Mouse (Mus musculus) limb, embryonic 13.5 days (tissue): ENCODE measurements around the gene Bcl2l10. TPM values are rescaled to one million over a fixed set of nuclear protein-coding genes. Genes with fewer than 3 reads are reported as not detected.

Experiments
- ATAC-seq: fragments of 200-750 bp; cut with Nextera tagmentation; 2 replicates; pipeline ENCODE4 v1.8.0; 2017; ENCODE audit warnings: low read depth, moderate number of reproducible peaks, moderate TSS enrichment; ENCODE audit not compliant: low FRiP score
- H3K27ac ChIP-seq: fragments of 300-500 bp; sonication (generic); 2 replicates; pipeline ENCODE4 v1.5.1; 2015; ENCODE audit warnings: inconsistent platforms, mild to moderate bottlenecking, moderate library complexity
- H3K27me3 ChIP-seq: fragments of 300-500 bp; sonication (generic); 2 replicates; pipeline ENCODE4 v1.6.1; 2015; ENCODE audit warnings: mild to moderate bottlenecking, inconsistent platforms
- H3K36me3 ChIP-seq: fragments of 300-500 bp; sonication (generic); 2 replicates; pipeline ENCODE4 v1.6.1; 2015; ENCODE audit warnings: inconsistent platforms, mild to moderate bottlenecking, moderate library complexity
- H3K4me1 ChIP-seq: fragments of 300-500 bp; sonication (generic); 2 replicates; pipeline ENCODE4 v1.6.1; 2015; ENCODE audit warnings: inconsistent platforms
- H3K4me2 ChIP-seq: fragments of 300-500 bp; sonication (generic); replicated peaks from 2 replicates; pipeline ENCODE4 v1.6.1; 2015; ENCODE audit warnings: inconsistent platforms, mild to moderate bottlenecking, moderate library complexity
- H3K4me3 ChIP-seq: fragments of 300-500 bp; sonication (generic); 2 replicates; pipeline ENCODE4 v1.5.1; 2015; ENCODE audit warnings: moderate library complexity, mild to moderate bottlenecking, inconsistent platforms
- H3K9ac ChIP-seq: fragments of 300-500 bp; sonication (generic); 2 replicates; pipeline ENCODE4 v1.6.1; 2015; ENCODE audit warnings: mild to moderate bottlenecking, inconsistent platforms
- H3K9me3 ChIP-seq: fragments of 300-500 bp; sonication (generic); 2 replicates; pipeline ENCODE4 v1.6.1; 2016; ENCODE audit warnings: inconsistent platforms
- WGBS: fragments of 180-500 bp; shearing (Covaris S2); methylation state at CpG from one replicate; pipeline ENCODE4 v1.1.7; 2015; 5-methylcytosine and 5-hydroxymethylcytosine counted together
- polyA plus RNA-seq: library from polyadenylated mRNA; unstranded; fragments of >200 nt; fragmentation: Nextera tagmentation; extraction: Ambion mirVana; gene quantifications from 2 replicates; pipeline ENCODE4 v1.2.1, GENCODE M21; 2015

Bcl2l10 gene
- polyA plus RNA-seq, result not detected in 2 replicates

- Histone ChIP-seq H3K4me3 (no peak within 1 kb of the TSS), H3K4me2 (no peak within 1 kb of the TSS), H3K27ac (no peak within 1 kb of the TSS), H3K9ac (no peak within 1 kb of the TSS), H3K27me3 (no peaks in the 10 kb centered on the region), H3K4me1 (no peaks in the 10 kb centered on the region), H3K36me3 (peaks cover 30% of the 10 kb centered on the region), H3K9me3 (no peaks in the 10 kb centered on the region)
- no peak for ATAC-seq
- 89% methylated on average over 5 of the region's 5 CpGs for WGBS
Observed at GRCm38 (mm10) chr9:75347458-75347857, at the start of gene Bcl2l10. Gene Bcl2l10 (plus strand): TSS chr9:75347758.

- WGBS, result 87% methylated on average over 2 of the region's 2 CpGs
- Histone ChIP-seq H3K9me3 (no peaks in the 10 kb centered on the region), H3K9ac (no peak overlapping the region), H3K4me2 (no peak overlapping the region), H3K4me1 (no peaks in the 10 kb centered on the region), H3K4me3 (no peak overlapping the region), H3K27me3 (0 out of 2 replicates have a peak, but pooled peaks cover 3% of the 10 kb centered on the region), H3K27ac (no peak overlapping the region), H3K36me3 (no peaks in the 10 kb centered on the region)
- ATAC-seq, result no peak
Observed at GRCm38 (mm10) chr9:75299342-75299741, 48.2 kb upstream of the Bcl2l10 start.

GRCm38 (mm10) chr9:75303033-75303432, 44.5 kb upstream of the Bcl2l10 start:
- H3K9ac ChIP-seq, result no peak overlapping the region
- no peak for ATAC-seq
- no peaks in the 10 kb centered on the region for H3K36me3 ChIP-seq
- 82% methylated on average over 2 of the region's 2 CpGs for WGBS
- no peaks in the 10 kb centered on the region for H3K9me3 ChIP-seq
- no peaks in the 10 kb centered on the region for H3K4me1 ChIP-seq
- 0 out of 2 replicates have a peak, but pooled peaks cover 3% of the 10 kb centered on the region for H3K27me3 ChIP-seq
- no peak overlapping the region for H3K4me2 ChIP-seq
- no peak overlapping the region for H3K27ac ChIP-seq
- H3K4me3 ChIP-seq, result no peak overlapping the region

- WGBS, result 32% methylated on average over 16 of the region's 16 CpGs
- Histone ChIP-seq H3K4me1 (no peaks in the 10 kb centered on the region), H3K27ac (no peak overlapping the region), H3K9ac (no peak overlapping the region), H3K27me3 (0 out of 2 replicates have a peak, but pooled peaks cover 3% of the 10 kb centered on the region), H3K4me3 (no peak overlapping the region), H3K4me2 (peak overlapping the region; percentile 27; the same call in 1 of the 2 replicates), H3K36me3 (no peaks in the 10 kb centered on the region), H3K9me3 (no peaks in the 10 kb centered on the region)
- ATAC-seq, result no peak
Observed at GRCm38 (mm10) chr9:75303701-75304261, 43.8 kb upstream of the Bcl2l10 start.

GRCm38 (mm10) chr9:75304286-75304685, 43.3 kb upstream of the Bcl2l10 start:
- WGBS, result 43% methylated on average over 7 of the region's 7 CpGs
- Histone ChIP-seq H3K27me3 (0 out of 2 replicates have a peak, but pooled peaks cover 3% of the 10 kb centered on the region), H3K4me3 (no peak overlapping the region), H3K4me2 (peak overlapping the region; percentile 27; the same call in 1 of the 2 replicates), H3K4me1 (no peaks in the 10 kb centered on the region), H3K9ac (no peak overlapping the region), H3K36me3 (no peaks in the 10 kb centered on the region), H3K27ac (no peak overlapping the region), H3K9me3 (no peaks in the 10 kb centered on the region)
- no peak for ATAC-seq

GRCm38 (mm10) chr9:75306126-75306898, 41.2 kb upstream of the Bcl2l10 start, which contains the start of gene Gnb5:
Gene Gnb5 (plus strand): TSS chr9:75306288.
- WGBS, result 79% methylated on average over 11 of the region's 11 CpGs
- no peak for ATAC-seq
- H3K9ac ChIP-seq, result no peak within 1 kb of the TSS
- no peak within 1 kb of the TSS for H3K4me3 ChIP-seq
- H3K4me1 ChIP-seq, result no peaks in the 10 kb centered on the region
- no peaks in the 10 kb centered on the region for H3K27me3 ChIP-seq
- no peaks in the 10 kb centered on the region for H3K36me3 ChIP-seq
- no peak within 1 kb of the TSS for H3K4me2 ChIP-seq
- H3K9me3 ChIP-seq, result no peaks in the 10 kb centered on the region
- no peak within 1 kb of the TSS for H3K27ac ChIP-seq

- Histone ChIP-seq H3K9me3 (no peaks in the 10 kb centered on the region), H3K4me1 (no peaks in the 10 kb centered on the region), H3K27me3 (no peaks in the 10 kb centered on the region), H3K27ac (no peak overlapping the region), H3K4me3 (no peak overlapping the region), H3K9ac (no peak overlapping the region), H3K4me2 (no peak overlapping the region), H3K36me3 (no peaks in the 10 kb centered on the region)
- no peak for ATAC-seq
- WGBS, result 86% methylated on average over 5 of the region's 5 CpGs
Observed at GRCm38 (mm10) chr9:75307015-75307414, 40.5 kb upstream of the Bcl2l10 start.

GRCm38 (mm10) chr9:75308621-75309020, 38.9 kb upstream of the Bcl2l10 start:
- no peak overlapping the region for H3K9ac ChIP-seq
- no peaks in the 10 kb centered on the region for H3K27me3 ChIP-seq
- H3K4me1 ChIP-seq, result no peaks in the 10 kb centered on the region
- no peak for ATAC-seq
- no peaks in the 10 kb centered on the region for H3K36me3 ChIP-seq
- no peak overlapping the region for H3K4me3 ChIP-seq
- H3K9me3 ChIP-seq, result no peaks in the 10 kb centered on the region
- 59% methylated on average over 5 of the region's 5 CpGs for WGBS
- H3K4me2 ChIP-seq, result no peak overlapping the region
- H3K27ac ChIP-seq, result no peak overlapping the region

GRCm38 (mm10) chr9:75312008-75312407, 35.5 kb upstream of the Bcl2l10 start:
- 19% methylated on average over 4 of the region's 4 CpGs for WGBS
- no peak overlapping the region for H3K4me3 ChIP-seq
- no peaks in the 10 kb centered on the region for H3K9me3 ChIP-seq
- ATAC-seq, result no peak
- no peak overlapping the region for H3K27ac ChIP-seq
- no peaks in the 10 kb centered on the region for H3K36me3 ChIP-seq
- no peak overlapping the region for H3K4me2 ChIP-seq
- H3K4me1 ChIP-seq, result peaks cover 15% of the 10 kb centered on the region
- H3K27me3 ChIP-seq, result no peaks in the 10 kb centered on the region
- no peak overlapping the region for H3K9ac ChIP-seq

GRCm38 (mm10) chr9:75313138-75313831, 34.3 kb upstream of the Bcl2l10 start:
- peak overlapping the region; percentile 77 for H3K4me3 ChIP-seq
- ATAC-seq, result 0 out of 2 replicates have a peak, but pooled peaks have one; percentile 2
- H3K27me3 ChIP-seq, result no peaks in the 10 kb centered on the region
- no peak overlapping the region for H3K27ac ChIP-seq
- H3K4me1 ChIP-seq, result peaks cover 15% of the 10 kb centered on the region
- peak overlapping the region; percentile 76 for H3K9ac ChIP-seq
- H3K4me2 ChIP-seq, result peak overlapping the region; percentile 88
- H3K9me3 ChIP-seq, result no peaks in the 10 kb centered on the region
- 36% methylated on average over 11 of the region's 11 CpGs for WGBS
- no peaks in the 10 kb centered on the region for H3K36me3 ChIP-seq

- WGBS, result under 1% methylated on average over 49 of the region's 52 CpGs
- peak; percentile 91 for ATAC-seq
- H3K4me1 ChIP-seq, result peaks cover 15% of the 10 kb centered on the region
- H3K27ac ChIP-seq, result peak overlapping the region; percentile 69; the same call in 1 of the 2 replicates
- H3K27me3 ChIP-seq, result no peaks in the 10 kb centered on the region
- peak overlapping the region; percentile 77 for H3K4me3 ChIP-seq
- H3K9me3 ChIP-seq, result no peaks in the 10 kb centered on the region
- no peaks in the 10 kb centered on the region for H3K36me3 ChIP-seq
- peak overlapping the region; percentile 88 for H3K4me2 ChIP-seq
- peak overlapping the region; percentile 76 for H3K9ac ChIP-seq
Observed at GRCm38 (mm10) chr9:75313832-75314516, 33.6 kb upstream of the Bcl2l10 start.
